Mouse (Mus musculus): ENCODE data around the gene B4galnt3. TPM values are rescaled to one million over a fixed set of nuclear protein-coding genes. Genes with fewer than 3 reads are reported as not detected.
"Not testable (repeated sequence)": the region's sequence is repeated elsewhere in the genome, so short reads cannot be mapped to it uniquely, and the experiment has no call there.

B4galnt3 gene
- polyA plus RNA-seq, 1 experiment from 2014 or later, result 0.52 TPM

DNA sequence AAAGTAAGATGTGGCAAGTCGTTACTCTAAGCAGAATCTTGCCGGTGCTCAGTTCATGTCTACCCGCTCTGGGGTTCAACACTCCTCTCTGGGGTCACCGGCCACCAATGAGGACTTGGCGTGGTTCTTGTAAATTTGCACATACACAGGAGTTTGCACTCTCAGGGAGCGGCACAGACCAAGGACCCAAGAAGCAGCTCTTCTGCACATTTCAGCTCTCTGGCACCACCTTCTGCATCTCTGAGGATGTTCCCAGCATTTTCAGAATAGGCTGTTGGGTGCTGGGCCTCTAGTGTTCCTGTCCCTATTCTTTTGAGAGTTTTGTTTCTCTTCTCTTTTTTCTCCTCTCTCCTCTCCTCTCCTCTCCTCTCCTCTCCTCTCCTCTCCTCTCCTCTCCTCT, 6.8 kb upstream of the B4galnt3 start:
- Histone ChIP-seq H3K27me3 (replicated peaks; ENCODE audit: low read depth, poor library complexity, severe bottlenecking) (peaks cover 14% of the 10 kb centered on the region), H3K27ac (replicated peaks) (no peak overlapping the region), H3K9me3 (no peaks in the 10 kb centered on the region), H3K36me3 (replicated peaks) (no peaks in the 10 kb centered on the region), H3K4me3 (no peak overlapping the region), H3K4me1 (peaks cover 10% of the 10 kb centered on the region)
- peak; percentile 38 for DNase-seq (ENCODE audit: low spot score)
- WGBS, result 32% methylated on average over 6 of the region's 6 CpGs

DNA sequence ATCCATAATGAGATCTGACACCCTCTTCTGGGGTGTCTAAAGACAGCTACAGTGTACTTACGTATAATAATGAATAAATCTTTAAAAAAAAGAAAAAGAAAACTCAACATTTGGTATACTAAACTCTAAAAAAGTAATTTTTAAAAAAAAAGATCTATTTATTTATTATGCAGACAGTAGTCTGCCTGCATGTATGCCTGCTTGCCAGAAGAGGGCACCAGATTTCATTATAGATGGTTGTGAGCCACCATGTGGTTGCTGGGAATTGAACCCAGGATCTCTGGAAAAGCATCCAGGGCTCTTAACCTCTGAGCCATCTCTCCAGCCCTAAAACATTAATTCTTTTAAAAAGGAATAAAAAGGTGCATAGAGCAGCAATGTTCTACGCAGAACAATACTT, 2.2 kb upstream of the B4galnt3 start:
- Histone ChIP-seq H3K27me3 (replicated peaks; ENCODE audit: low read depth, poor library complexity, severe bottlenecking) (peaks cover 47% of the 10 kb centered on the region), H3K4me1 (peaks cover 16% of the 10 kb centered on the region)
- not testable (repeated sequence) for H3K9me3 ChIP-seq; H3K27ac ChIP-seq (replicated peaks); DNase-seq (ENCODE audit: low spot score); H3K36me3 ChIP-seq (replicated peaks); H3K4me3 ChIP-seq
- WGBS, result 94% methylated on average over 2 of the region's 2 CpGs

DNA sequence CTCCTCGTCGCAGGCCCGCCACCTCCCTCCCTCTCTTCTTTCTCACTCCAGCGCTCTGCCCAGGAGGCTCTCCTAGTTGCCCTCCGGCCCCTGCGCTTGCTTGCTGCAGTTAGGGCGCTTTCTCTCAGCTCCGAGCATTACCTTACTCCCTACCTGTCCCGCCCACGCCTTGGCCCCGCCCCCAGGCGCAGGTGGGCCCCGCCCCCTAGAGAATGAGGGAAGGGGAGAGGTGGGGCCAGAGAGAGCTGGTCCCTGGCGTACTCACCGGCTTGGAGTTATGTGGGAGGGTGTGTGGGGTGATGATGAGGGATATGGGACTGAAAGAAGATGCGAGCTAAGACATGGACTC, 400 bp upstream of the B4galnt3 start:
- Histone ChIP-seq H3K27ac (replicated peaks) (peak overlapping the region; percentile 78), H3K36me3 (replicated peaks) (no peaks in the 10 kb centered on the region), H3K27me3 (replicated peaks; ENCODE audit: low read depth, poor library complexity, severe bottlenecking) (peaks cover 52% of the 10 kb centered on the region), H3K9me3 (no peaks in the 10 kb centered on the region), H3K4me3 (peak overlapping the region; percentile 80), H3K4me1 (peaks cover 16% of the 10 kb centered on the region)
- under 1% methylated on average over 16 of the region's 16 CpGs for WGBS
- DNase-seq (ENCODE audit: low spot score), result peak; percentile 74

DNA sequence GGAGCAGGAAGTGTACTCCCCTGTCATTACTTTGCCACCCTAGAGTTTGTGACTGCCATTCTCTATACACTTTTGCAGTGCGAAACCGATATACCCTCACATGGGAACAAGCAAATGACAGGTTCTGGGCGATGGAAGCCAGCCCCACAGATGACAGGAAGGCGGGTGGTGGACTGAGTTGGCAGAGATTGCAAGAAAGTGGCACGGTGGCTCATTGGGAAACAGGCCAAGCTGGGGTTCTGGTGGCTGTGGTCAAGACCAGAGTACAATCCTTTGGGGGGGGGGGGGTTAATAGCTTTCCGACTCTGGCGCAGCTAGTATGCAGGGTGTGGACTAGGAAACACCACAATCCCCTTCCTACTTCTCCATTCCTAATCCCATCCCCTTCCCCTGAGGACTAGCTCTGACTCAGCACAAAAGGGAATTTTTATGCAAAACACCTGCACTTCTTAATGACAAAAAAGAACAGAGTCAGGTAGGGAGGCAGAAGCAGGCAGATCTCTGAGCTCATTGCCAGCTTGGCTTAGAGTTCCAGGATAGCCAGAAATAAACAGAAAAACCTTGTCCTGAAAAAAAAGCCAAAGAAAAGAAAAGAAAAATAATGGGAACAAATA, 2.9 kb downstream of the B4galnt3 start:
- Histone ChIP-seq H3K4me3 (no peak overlapping the region), H3K27me3 (replicated peaks; ENCODE audit: low read depth, poor library complexity, severe bottlenecking) (peaks cover 52% of the 10 kb centered on the region), H3K9me3 (no peaks in the 10 kb centered on the region), H3K27ac (replicated peaks) (no peak overlapping the region), H3K36me3 (replicated peaks) (no peaks in the 10 kb centered on the region), H3K4me1 (peaks cover 20% of the 10 kb centered on the region)
- 90% methylated on average over 7 of the region's 7 CpGs for WGBS
- no peak for DNase-seq (ENCODE audit: low spot score)

DNA sequence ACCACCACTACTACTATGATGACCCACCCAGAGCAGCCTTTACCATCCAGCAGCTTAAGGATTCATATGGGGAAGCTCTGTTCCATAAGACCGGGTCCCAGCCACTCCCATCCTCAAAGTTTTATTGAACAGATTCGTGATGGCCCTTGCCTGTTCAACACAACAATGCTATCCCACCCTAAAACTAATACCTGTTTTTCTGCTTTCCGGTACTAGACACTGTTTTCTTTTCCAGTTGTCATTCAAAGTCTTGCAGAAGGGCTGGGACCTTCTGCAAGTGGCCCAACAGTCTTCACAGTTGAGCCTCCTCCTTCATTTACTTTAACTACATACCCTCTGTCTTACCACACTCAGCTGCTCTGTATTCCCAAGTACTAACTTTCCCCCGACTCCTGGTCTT, 4.9 kb downstream of the B4galnt3 start:
- H3K27ac ChIP-seq (replicated peaks), result no peak overlapping the region
- no peak overlapping the region for H3K4me3 ChIP-seq
- WGBS, result 90% methylated on average over 4 of the region's 4 CpGs
- peaks cover 13% of the 10 kb centered on the region for H3K4me1 ChIP-seq
- peaks cover 33% of the 10 kb centered on the region for H3K27me3 ChIP-seq (replicated peaks; ENCODE audit: low read depth, poor library complexity, severe bottlenecking)
- no peak for DNase-seq (ENCODE audit: low spot score)
- H3K36me3 ChIP-seq (replicated peaks), result no peaks in the 10 kb centered on the region
- no peaks in the 10 kb centered on the region for H3K9me3 ChIP-seq

DNA sequence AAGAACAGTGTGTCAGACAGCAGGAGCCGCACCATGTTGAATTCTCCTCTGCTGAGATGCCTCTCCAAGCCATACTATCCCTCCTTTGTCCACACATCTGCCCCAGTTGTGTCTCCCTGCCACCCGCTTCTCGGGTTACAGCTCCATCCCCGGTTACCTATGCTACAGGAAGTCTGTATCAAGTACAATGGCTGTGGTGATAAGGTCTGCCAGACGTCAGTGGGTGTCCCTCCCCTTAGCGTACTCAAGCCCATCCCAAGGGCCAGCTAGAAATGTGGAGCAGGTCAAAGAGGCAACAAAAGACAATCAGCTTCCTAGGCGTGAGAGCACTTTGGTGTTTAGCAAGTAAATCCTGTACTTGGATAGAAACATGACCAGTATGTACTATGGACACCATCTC, 5.8 kb downstream of the B4galnt3 start:
- DNase-seq (ENCODE audit: low spot score), result no peak
- H3K36me3 ChIP-seq (replicated peaks), result no peaks in the 10 kb centered on the region
- no peak overlapping the region for H3K27ac ChIP-seq (replicated peaks)
- 37% methylated on average over 7 of the region's 7 CpGs for WGBS
- H3K27me3 ChIP-seq (replicated peaks; ENCODE audit: low read depth, poor library complexity, severe bottlenecking), result peaks cover 24% of the 10 kb centered on the region
- no peaks in the 10 kb centered on the region for H3K9me3 ChIP-seq
- peaks cover 4% of the 10 kb centered on the region for H3K4me1 ChIP-seq
- no peak overlapping the region for H3K4me3 ChIP-seq

DNA sequence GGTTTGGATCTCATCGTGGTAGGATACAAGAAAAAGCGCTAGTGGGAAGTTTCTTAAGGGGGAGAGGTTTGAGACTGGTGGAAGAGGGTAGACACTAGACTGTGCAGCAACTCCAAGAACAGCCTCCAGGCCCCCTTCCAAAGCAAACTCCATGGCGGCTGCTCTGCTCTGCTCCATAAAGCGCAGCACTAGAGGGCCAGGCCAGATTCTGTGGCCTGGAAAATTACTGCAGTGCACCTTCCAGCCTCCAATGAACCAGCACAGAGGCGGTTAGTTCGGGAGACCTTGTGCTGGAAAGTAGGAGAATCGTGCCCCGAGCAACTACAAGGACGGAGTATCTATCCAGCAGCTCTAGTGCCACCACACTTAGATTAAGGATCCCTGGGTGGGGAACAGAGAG, 7.1 kb downstream of the B4galnt3 start:
- Histone ChIP-seq H3K9me3 (no peaks in the 10 kb centered on the region), H3K4me3 (no peak overlapping the region), H3K4me1 (peaks cover 4% of the 10 kb centered on the region), H3K27ac (replicated peaks) (no peak overlapping the region), H3K27me3 (replicated peaks; ENCODE audit: low read depth, poor library complexity, severe bottlenecking) (peaks cover 12% of the 10 kb centered on the region), H3K36me3 (replicated peaks) (no peaks in the 10 kb centered on the region)
- DNase-seq (ENCODE audit: low spot score), result no peak
- WGBS, result 87% methylated on average over 9 of the region's 9 CpGs

DNA sequence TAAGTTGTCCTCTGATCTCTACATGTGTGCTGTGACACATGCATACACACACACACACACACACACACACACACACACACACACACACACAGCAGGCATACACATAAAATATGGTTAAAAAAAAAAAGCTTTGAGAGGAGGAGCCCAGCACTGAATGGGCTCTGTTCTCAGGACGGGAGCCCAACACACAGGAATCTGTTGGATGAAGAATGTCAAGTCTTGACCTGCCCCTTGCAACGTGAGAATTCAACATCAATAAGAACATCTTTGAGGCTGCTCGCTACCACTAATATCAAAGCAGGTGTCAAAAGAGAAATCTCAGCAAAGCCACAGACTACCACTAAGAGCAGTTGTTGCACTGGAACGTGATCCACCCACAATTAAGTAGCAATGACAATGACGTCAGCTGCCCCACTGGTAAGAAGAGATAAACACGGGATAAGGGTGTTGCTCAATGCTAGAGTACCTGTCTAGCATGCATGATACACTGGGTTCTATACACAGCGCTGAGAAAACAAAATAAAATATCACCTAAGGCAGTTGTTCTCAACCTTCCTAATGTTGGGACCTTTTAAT, 17.4 kb downstream of the B4galnt3 start:
- no peak overlapping the region for H3K27ac ChIP-seq (replicated peaks)
- peaks cover 12% of the 10 kb centered on the region; the same call in 1 of the 2 replicates for H3K4me1 ChIP-seq
- H3K27me3 ChIP-seq (replicated peaks; ENCODE audit: low read depth, poor library complexity, severe bottlenecking), result no peaks in the 10 kb centered on the region
- no peaks in the 10 kb centered on the region for H3K36me3 ChIP-seq (replicated peaks)
- 78% methylated on average over 7 of the region's 7 CpGs for WGBS
- no peak overlapping the region for H3K4me3 ChIP-seq
- H3K9me3 ChIP-seq, result no peaks in the 10 kb centered on the region
- no peak for DNase-seq (ENCODE audit: low spot score)

DNA sequence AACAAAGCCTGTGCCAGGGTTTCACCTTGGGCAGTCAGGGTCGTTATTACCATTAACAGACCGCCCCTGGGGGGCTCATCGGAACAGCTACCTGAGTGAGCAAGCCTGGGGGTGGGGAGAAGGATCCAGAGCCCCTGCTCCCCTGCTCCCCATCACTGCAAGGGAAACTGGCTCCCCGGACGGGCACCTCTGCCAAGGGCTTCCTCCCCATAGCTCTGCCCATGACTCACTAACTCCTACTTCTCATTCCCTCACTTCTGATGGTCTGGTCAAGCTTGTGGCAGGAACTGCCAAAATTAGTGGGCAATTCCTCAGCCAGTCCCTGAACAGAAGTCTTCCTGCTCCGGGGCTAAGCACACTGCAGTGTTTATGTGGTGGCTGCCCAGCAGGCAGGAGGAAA, 19.1 kb downstream of the B4galnt3 start:
- WGBS, result 63% methylated on average over 6 of the region's 6 CpGs
- H3K36me3 ChIP-seq (replicated peaks), result no peaks in the 10 kb centered on the region
- peaks cover 12% of the 10 kb centered on the region; the same call in 1 of the 2 replicates for H3K4me1 ChIP-seq
- H3K27ac ChIP-seq (replicated peaks), result no peak overlapping the region
- no peaks in the 10 kb centered on the region for H3K9me3 ChIP-seq
- DNase-seq (ENCODE audit: low spot score), result no peak
- H3K27me3 ChIP-seq (replicated peaks; ENCODE audit: low read depth, poor library complexity, severe bottlenecking), result no peaks in the 10 kb centered on the region
- H3K4me3 ChIP-seq, result no peak overlapping the region

DNA sequence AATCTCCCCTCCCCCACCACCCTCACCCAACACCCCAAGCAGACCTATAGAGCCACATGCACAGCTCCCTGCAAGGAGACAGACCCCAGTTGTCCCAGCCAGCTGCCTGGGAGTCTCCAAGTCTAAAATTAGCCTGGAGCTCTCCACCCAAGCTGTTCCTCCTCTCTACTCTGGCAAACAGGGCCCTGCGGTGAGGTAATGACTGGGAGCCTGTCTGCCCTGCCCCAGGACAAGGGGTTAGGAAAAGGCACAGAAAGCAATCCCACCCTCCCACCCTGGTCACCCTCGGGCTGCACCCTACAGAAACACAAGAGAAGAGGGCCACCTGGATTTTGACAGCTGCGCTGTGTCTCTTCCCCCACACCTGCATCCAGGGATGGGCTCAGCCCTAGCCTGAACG, 19.5 kb downstream of the B4galnt3 start:
- Histone ChIP-seq H3K4me1 (peaks cover 12% of the 10 kb centered on the region; the same call in 1 of the 2 replicates), H3K4me3 (no peak overlapping the region), H3K27ac (replicated peaks) (no peak overlapping the region), H3K36me3 (replicated peaks) (no peaks in the 10 kb centered on the region), H3K9me3 (no peaks in the 10 kb centered on the region), H3K27me3 (replicated peaks; ENCODE audit: low read depth, poor library complexity, severe bottlenecking) (no peaks in the 10 kb centered on the region)
- DNase-seq (ENCODE audit: low spot score), result no peak
- WGBS, result 55% methylated on average over 4 of the region's 4 CpGs

DNA sequence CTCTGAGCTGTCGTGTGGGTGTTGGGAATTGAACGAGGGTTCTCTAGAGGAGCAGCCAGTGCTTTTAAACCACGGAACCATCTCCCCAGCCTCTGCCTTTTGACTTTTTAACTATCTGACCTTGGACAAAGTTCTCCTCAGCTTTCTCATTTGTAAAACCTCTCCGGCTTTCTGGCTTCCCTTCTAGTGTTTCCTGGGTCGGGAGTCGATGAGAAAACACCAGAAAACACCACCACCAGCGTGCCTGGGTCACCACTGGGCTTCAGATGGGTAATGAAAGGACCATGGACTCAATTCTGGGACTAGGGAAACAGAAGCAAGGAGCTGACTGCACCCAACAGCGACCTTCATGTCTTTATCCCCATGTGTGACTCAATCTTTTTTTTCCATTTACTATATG, 20.2 kb downstream of the B4galnt3 start:
- Histone ChIP-seq H3K27me3 (replicated peaks; ENCODE audit: low read depth, poor library complexity, severe bottlenecking) (no peaks in the 10 kb centered on the region), H3K36me3 (replicated peaks) (no peaks in the 10 kb centered on the region), H3K27ac (replicated peaks) (no peak overlapping the region), H3K4me3 (no peak overlapping the region), H3K9me3 (no peaks in the 10 kb centered on the region), H3K4me1 (peaks cover 9% of the 10 kb centered on the region; the same call in 1 of the 2 replicates)
- no peak for DNase-seq (ENCODE audit: low spot score)
- 83% methylated on average over 8 of the region's 8 CpGs for WGBS

DNA sequence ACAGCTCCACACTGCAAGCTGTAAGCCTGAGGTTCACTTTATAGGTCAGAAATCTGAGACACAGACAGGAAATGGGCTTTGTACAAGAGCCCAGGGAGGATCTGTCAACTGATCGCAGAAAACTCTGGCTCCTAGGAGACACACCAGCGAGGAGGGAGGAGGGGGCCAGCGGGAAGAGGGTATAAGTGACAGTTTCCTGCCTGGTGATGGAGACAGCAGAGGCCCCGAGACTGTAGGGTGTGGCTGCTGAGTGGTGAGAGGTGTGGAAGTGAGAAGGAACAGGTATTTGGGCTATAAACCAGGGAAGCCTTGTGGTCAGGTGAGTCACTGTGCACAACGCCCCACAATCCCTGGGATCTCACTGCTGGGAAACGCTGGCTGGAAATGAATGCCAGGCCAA, 30.2 kb downstream of the B4galnt3 start:
- Histone ChIP-seq H3K27me3 (replicated peaks; ENCODE audit: low read depth, poor library complexity, severe bottlenecking) (no peaks in the 10 kb centered on the region), H3K27ac (replicated peaks) (no peak overlapping the region), H3K4me3 (no peak overlapping the region), H3K4me1 (peaks cover 16% of the 10 kb centered on the region), H3K9me3 (no peaks in the 10 kb centered on the region), H3K36me3 (replicated peaks) (no peaks in the 10 kb centered on the region)
- peak; percentile 20 for DNase-seq (ENCODE audit: low spot score)
- WGBS, result 41% methylated on average over 6 of the region's 6 CpGs

DNA sequence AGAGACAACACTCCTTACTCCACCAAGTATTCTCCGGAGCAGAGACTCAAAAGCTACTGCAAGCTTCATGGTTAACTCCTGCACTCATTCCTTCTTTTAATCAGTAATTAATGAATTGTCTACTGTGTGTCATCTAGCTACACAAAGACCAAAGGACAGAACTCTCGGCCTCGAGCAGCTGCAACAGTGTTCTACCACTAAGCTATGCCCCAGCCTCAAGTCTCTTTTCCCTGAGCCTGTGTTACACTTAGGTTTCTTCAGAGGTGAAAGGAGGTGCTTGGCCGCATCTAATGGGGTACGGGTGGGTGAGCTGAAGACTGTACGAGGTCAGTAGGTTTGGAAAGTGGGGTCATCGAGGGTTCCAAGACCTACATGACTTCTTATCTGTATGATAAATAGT, 30.8 kb downstream of the B4galnt3 start:
- WGBS, result 83% methylated on average over 7 of the region's 7 CpGs
- Histone ChIP-seq H3K4me1 (peaks cover 16% of the 10 kb centered on the region), H3K27ac (replicated peaks) (0 out of 2 replicates have a peak overlapping the region, but pooled peaks have one; percentile 15), H3K4me3 (no peak overlapping the region), H3K9me3 (no peaks in the 10 kb centered on the region), H3K27me3 (replicated peaks; ENCODE audit: low read depth, poor library complexity, severe bottlenecking) (no peaks in the 10 kb centered on the region), H3K36me3 (replicated peaks) (no peaks in the 10 kb centered on the region)
- no peak for DNase-seq (ENCODE audit: low spot score)
